Mouse (Mus musculus): ENCODE measurements at regions not wholly inside any gene's neighbourhood (a gene's known extent, or its start where the extent isn't known, plus 50 kb on each side); places are given as distances from the start of the nearest gene placed in this dataset.

DNA sequence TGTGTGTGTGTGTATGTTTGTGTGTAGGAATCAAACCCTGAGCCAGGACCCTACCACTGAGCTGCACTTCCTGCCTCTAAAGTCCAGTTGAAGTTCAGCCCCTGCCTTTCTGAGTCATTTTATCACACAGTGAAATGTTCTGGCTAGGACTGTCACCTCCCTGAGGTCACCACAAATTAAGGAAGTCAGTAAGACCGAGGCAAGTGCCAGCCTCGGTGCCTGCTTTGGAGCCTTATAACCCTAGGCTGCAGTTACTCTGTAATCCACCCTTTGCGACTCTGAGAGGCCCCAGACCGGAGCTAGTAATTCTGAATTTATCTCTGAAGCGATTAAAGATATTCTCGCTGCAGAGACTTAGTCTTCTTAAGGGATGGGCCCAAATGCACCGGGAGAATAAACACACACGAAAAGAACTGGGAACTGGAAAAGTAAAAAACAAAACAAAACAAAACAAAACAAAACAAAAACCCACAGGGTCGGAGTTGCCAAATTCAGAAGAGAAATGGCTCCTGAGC lies 118.8 kb upstream of the Hes1 start:
- DNase-seq, result peak in 1 of 2 experiments; percentile 18
- Histone ChIP-seq H3K4me3 (replicated peaks; ENCODE audit: insufficient read depth, low read depth, low read length) (peak overlapping the region; percentile 50), H3K27ac (ENCODE audit: insufficient read depth, low read length) (no peak overlapping the region), H3K4me1 (ENCODE audit: control insufficient read depth, insufficient read depth, low read length) (peaks cover 7% of the 10 kb centered on the region), H3K27me3 (ENCODE audit: control insufficient read depth, insufficient read depth, low read length) (no peaks in the 10 kb centered on the region)
- WGBS, result 33% methylated on average over 9 of the region's 9 CpGs
- TF ChIP-seq POLR2A (IDR thresholded peaks at IDR 0.05; ENCODE audit: borderline replicate concordance, insufficient read depth, low read length) (no peak), CTCF (IDR thresholded peaks at IDR 0.05; ENCODE audit: borderline replicate concordance, insufficient read depth, low read depth, low read length) (no peak)

GRCm38 (mm10) chr16:29945891-29946598 lies 118.1 kb upstream of the Hes1 start:
- 5% methylated on average over 39 of the region's 39 CpGs for WGBS
- Histone ChIP-seq H3K27me3 (ENCODE audit: control insufficient read depth, insufficient read depth, low read length) (no peaks in the 10 kb centered on the region), H3K4me3 (replicated peaks; ENCODE audit: insufficient read depth, low read depth, low read length) (peak overlapping the region; percentile 50), H3K27ac (ENCODE audit: insufficient read depth, low read length) (no peak overlapping the region), H3K4me1 (ENCODE audit: control insufficient read depth, insufficient read depth, low read length) (peaks cover 7% of the 10 kb centered on the region)
- DNase-seq, result peak; percentile 71
- TF ChIP-seq POLR2A (IDR thresholded peaks at IDR 0.05; ENCODE audit: borderline replicate concordance, insufficient read depth, low read length) (no peak), CTCF (IDR thresholded peaks at IDR 0.05; ENCODE audit: borderline replicate concordance, insufficient read depth, low read depth, low read length) (no peak)

DNA sequence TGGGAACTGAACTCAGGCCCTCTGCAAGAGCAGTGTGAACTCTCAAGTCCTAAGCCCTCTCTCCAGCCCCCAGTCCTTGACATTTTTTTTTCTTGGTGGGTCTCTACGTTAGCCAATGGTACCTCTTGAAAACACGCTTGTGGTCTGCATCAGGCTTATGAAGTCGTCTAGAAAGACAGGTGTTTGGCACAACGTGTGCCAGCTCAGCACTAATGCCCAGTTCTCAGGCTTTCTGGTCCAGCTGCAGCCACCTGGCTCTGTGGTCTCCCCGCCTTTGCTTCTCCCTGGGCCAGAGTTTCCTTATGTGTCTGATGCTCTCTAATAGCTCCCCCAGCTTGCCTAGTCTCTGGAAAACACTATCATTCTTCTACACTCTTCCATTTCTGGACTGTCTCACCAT lies 117.2 kb upstream of the Hes1 start:
- H3K27ac ChIP-seq (ENCODE audit: insufficient read depth, low read length), result no peak overlapping the region
- no peak overlapping the region for H3K4me3 ChIP-seq (replicated peaks; ENCODE audit: insufficient read depth, low read depth, low read length)
- no peak for TF ChIP-seq CTCF (IDR thresholded peaks at IDR 0.05; ENCODE audit: borderline replicate concordance, insufficient read depth, low read depth, low read length)
- no peak for TF ChIP-seq POLR2A (IDR thresholded peaks at IDR 0.05; ENCODE audit: borderline replicate concordance, insufficient read depth, low read length)
- H3K27me3 ChIP-seq (ENCODE audit: control insufficient read depth, insufficient read depth, low read length), result no peaks in the 10 kb centered on the region
- peaks cover 7% of the 10 kb centered on the region for H3K4me1 ChIP-seq (ENCODE audit: control insufficient read depth, insufficient read depth, low read length)
- WGBS, result 87% methylated on average over 5 of the region's 5 CpGs
- no peak for DNase-seq

- no peak for DNase-seq
- H3K4me3 ChIP-seq (replicated peaks; ENCODE audit: insufficient read depth, low read depth, low read length), result no peak overlapping the region
- no peaks in the 10 kb centered on the region for H3K27me3 ChIP-seq (ENCODE audit: control insufficient read depth, insufficient read depth, low read length)
- WGBS, result 79% methylated on average over 5 of the region's 5 CpGs
- H3K4me1 ChIP-seq (ENCODE audit: control insufficient read depth, insufficient read depth, low read length), result peaks cover 7% of the 10 kb centered on the region
- H3K27ac ChIP-seq (ENCODE audit: insufficient read depth, low read length), result no peak overlapping the region
- TF ChIP-seq POLR2A (IDR thresholded peaks at IDR 0.05; ENCODE audit: borderline replicate concordance, insufficient read depth, low read length) (no peak), CTCF (IDR thresholded peaks at IDR 0.05; ENCODE audit: borderline replicate concordance, insufficient read depth, low read depth, low read length) (no peak)
These were observed 116.5 kb upstream of the Hes1 start for GRCm38 (mm10) chr16:29947670-29948069.

GRCm38 (mm10) chr16:29950136-29950535 lies 114.0 kb upstream of the Hes1 start:
- H3K27me3 ChIP-seq (ENCODE audit: control insufficient read depth, insufficient read depth, low read length), result no peaks in the 10 kb centered on the region
- H3K4me3 ChIP-seq (replicated peaks; ENCODE audit: insufficient read depth, low read depth, low read length), result no peak overlapping the region
- peaks cover 7% of the 10 kb centered on the region for H3K4me1 ChIP-seq (ENCODE audit: control insufficient read depth, insufficient read depth, low read length)
- H3K27ac ChIP-seq (ENCODE audit: insufficient read depth, low read length), result no peak overlapping the region
- 33% methylated on average over 9 of the region's 9 CpGs for WGBS
- DNase-seq, result peak; percentile 19 to 20
- no peak for TF ChIP-seq CTCF (IDR thresholded peaks at IDR 0.05; ENCODE audit: borderline replicate concordance, insufficient read depth, low read depth, low read length)
- TF ChIP-seq POLR2A (IDR thresholded peaks at IDR 0.05; ENCODE audit: borderline replicate concordance, insufficient read depth, low read length), result no peak

DNA sequence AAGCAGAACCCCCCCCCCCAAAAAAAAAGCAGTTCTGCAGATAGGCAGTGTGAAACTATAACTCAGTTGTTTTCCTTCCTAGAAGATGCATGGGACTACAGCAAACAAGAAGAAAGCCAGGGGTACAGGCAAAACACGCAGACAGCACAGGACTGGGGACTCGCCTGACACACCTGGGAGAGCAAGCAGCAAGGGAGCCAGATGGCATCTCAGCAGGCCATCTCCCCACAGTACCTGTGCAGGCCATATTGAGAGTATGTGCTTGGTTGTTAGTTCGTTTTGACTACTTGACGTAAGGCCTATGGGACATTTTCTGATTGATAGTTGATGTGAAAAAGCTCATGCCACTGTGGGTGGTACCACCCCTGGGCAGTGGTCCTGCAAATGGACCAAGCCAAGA lies 113.4 kb upstream of the Hes1 start:
- peak; percentile 71 to 78 for DNase-seq
- no peak overlapping the region for H3K4me3 ChIP-seq (replicated peaks; ENCODE audit: insufficient read depth, low read depth, low read length)
- H3K27ac ChIP-seq (ENCODE audit: insufficient read depth, low read length), result no peak overlapping the region
- H3K27me3 ChIP-seq (ENCODE audit: control insufficient read depth, insufficient read depth, low read length), result no peaks in the 10 kb centered on the region
- H3K4me1 ChIP-seq (ENCODE audit: control insufficient read depth, insufficient read depth, low read length), result peaks cover 7% of the 10 kb centered on the region
- no peak for TF ChIP-seq POLR2A (IDR thresholded peaks at IDR 0.05; ENCODE audit: borderline replicate concordance, insufficient read depth, low read length)
- no peak for TF ChIP-seq CTCF (IDR thresholded peaks at IDR 0.05; ENCODE audit: borderline replicate concordance, insufficient read depth, low read depth, low read length)
- 26% methylated on average over 4 of the region's 4 CpGs for WGBS

DNA sequence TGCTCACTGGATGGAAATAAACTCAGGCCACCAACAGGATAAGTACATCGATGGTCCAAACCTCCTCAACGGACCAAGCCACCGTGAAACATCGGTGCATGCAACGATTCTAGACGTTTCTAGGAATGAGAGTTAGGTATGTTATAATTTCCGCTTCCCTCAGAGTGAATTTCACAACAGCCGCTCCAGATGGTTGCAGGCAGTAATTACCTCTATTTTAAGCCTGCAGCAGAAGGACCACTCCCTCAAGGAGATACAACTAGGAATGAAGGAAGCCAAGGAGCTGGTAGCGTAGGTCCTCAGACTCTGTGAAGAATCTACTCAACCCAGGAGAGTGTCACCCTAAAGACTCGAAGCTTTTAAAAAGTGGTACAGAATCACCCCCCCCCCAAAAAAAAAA lies 109.5 kb upstream of the Hes1 start:
- H3K27me3 ChIP-seq (ENCODE audit: control insufficient read depth, insufficient read depth, low read length), result no peaks in the 10 kb centered on the region
- no peak for DNase-seq
- 94% methylated on average over 10 of the region's 10 CpGs for WGBS
- peaks cover 3% of the 10 kb centered on the region; the same call in 1 of the 2 replicates for H3K4me1 ChIP-seq (ENCODE audit: control insufficient read depth, insufficient read depth, low read length)
- no peak overlapping the region for H3K4me3 ChIP-seq (replicated peaks; ENCODE audit: insufficient read depth, low read depth, low read length)
- TF ChIP-seq POLR2A (IDR thresholded peaks at IDR 0.05; ENCODE audit: borderline replicate concordance, insufficient read depth, low read length) (no peak), CTCF (IDR thresholded peaks at IDR 0.05; ENCODE audit: borderline replicate concordance, insufficient read depth, low read depth, low read length) (no peak)
- no peak overlapping the region for H3K27ac ChIP-seq (ENCODE audit: insufficient read depth, low read length)

GRCm38 (mm10) chr16:29956904-29957303 lies 107.3 kb upstream of the Hes1 start:
- H3K27ac ChIP-seq (ENCODE audit: insufficient read depth, low read length), result no peak overlapping the region
- no peak for DNase-seq
- no peaks in the 10 kb centered on the region for H3K27me3 ChIP-seq (ENCODE audit: control insufficient read depth, insufficient read depth, low read length)
- TF ChIP-seq POLR2A (IDR thresholded peaks at IDR 0.05; ENCODE audit: borderline replicate concordance, insufficient read depth, low read length) (no peak), CTCF (IDR thresholded peaks at IDR 0.05; ENCODE audit: borderline replicate concordance, insufficient read depth, low read depth, low read length) (no peak)
- H3K4me3 ChIP-seq (replicated peaks; ENCODE audit: insufficient read depth, low read depth, low read length), result no peak overlapping the region
- H3K4me1 ChIP-seq (ENCODE audit: control insufficient read depth, insufficient read depth, low read length), result no peaks in the 10 kb centered on the region
- 65% methylated on average over 7 of the region's 7 CpGs for WGBS

Measured in cerebellum, adult 2 months (tissue).